Mouse (Mus musculus): ENCODE measurements around the gene Mdga1. TPM values are rescaled to one million over a fixed set of nuclear protein-coding genes. Genes with fewer than 3 reads are reported as not detected.

Gene Mdga1
- polyA plus RNA-seq, 1 experiment from 2014 or later = 1.3 TPM

DNA sequence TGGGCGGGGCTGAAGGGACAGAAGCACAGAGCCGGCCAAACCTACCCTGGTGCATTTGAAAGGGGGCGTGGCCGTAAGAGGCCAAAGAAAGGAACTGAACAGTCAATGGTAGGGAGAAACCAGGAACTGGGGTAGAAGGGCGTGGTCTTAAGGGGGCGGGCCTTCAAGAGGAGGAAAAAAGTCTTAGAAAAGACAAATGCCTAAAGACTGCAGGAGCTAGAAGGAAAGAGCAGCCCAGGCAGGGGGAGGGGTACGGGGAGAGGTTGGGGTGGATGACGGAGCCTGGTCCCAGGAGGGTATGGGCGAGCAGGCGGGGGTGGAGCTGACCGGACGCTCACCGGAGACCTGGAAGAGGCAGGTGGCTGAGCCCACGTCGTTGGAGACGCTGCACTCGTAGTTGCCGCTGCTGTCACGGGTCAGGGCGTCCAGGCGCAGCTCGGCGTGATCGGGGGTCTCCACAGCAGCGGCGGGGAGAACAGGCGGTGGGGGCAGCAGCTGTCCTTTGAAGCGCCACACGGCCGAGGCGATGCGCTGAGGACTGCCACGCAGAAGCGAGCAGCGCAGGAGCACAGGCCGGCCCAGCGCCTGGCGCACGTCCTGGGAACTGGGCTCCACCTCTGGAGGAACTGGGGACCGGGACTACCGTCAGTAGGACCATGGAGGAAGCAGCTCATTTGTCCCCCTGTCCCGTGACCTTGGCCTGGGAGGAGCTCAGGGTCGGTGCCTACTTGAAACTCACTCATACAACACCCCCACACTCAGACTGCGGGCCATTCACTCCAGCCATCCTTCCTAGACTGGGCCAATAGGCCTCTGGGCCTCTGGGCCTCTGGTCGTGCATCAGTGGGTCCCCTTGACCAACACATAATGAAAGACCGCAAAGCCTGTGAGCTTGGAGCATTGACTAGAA lies 127.9 kb downstream of the Mdga1 start:
- Histone ChIP-seq H3K4me3 (replicated peaks; ENCODE audit: low read depth, low read length) (peak overlapping the region; percentile 47), H3K9me3 (replicated peaks; ENCODE audit: low read length) (no peaks in the 10 kb centered on the region), H3K27ac (0 out of 2 replicates have a peak overlapping the region, but pooled peaks have one; percentile 19), H3K4me1 (replicated peaks; ENCODE audit: insufficient read depth, low read length) (peaks cover 6% of the 10 kb centered on the region; the same call in 1 of the 2 replicates), H3K9ac (ENCODE audit: low read depth, low read length) (peak overlapping the region; percentile 56), H3K36me3 (ENCODE audit: insufficient read depth, low read length) (no peaks in the 10 kb centered on the region), H3K27me3 (ENCODE audit: insufficient read depth, low read length) (no peaks in the 10 kb centered on the region), H3K4me2 (ENCODE audit: low read length) (peak overlapping the region; percentile 96)
- ATAC-seq (replicated peaks; ENCODE audit: low FRiP score, low read depth) (peak; percentile 67), DNase-seq (ENCODE audit: low spot score) (peak; percentile 89)
- 5% methylated on average over 46 of the region's 46 CpGs for WGBS
- no peak for TF ChIP-seq CTCF (IDR thresholded peaks at IDR 0.05; ENCODE audit: low read depth)

GRCm38 (mm10) chr17:29838029-29838428 lies 131.9 kb downstream of the Mdga1 start:
- whole genome bisulfite sequencing = 18% methylated on average over 3 of the region's 3 CpGs
- no peak overlapping the region for H3K27ac ChIP-seq
- H3K27me3 ChIP-seq (ENCODE audit: insufficient read depth, low read length) = no peaks in the 10 kb centered on the region
- no peak overlapping the region for H3K4me3 ChIP-seq (replicated peaks; ENCODE audit: low read depth, low read length)
- no peak overlapping the region for H3K9ac ChIP-seq (ENCODE audit: low read depth, low read length)
- H3K9me3 ChIP-seq (replicated peaks; ENCODE audit: low read length) = no peaks in the 10 kb centered on the region
- ATAC-seq (replicated peaks; ENCODE audit: low FRiP score, low read depth) = peak; percentile 78; the same call in 1 of the 2 replicates
- H3K4me1 ChIP-seq (replicated peaks; ENCODE audit: insufficient read depth, low read length) = peaks cover 6% of the 10 kb centered on the region; the same call in 1 of the 2 replicates
- H3K36me3 ChIP-seq (ENCODE audit: insufficient read depth, low read length) = no peaks in the 10 kb centered on the region
- TF ChIP-seq CTCF (IDR thresholded peaks at IDR 0.05; ENCODE audit: low read depth) = no peak
- peak; percentile 82 for DNase-seq (ENCODE audit: low spot score)
- no peak overlapping the region for H3K4me2 ChIP-seq (ENCODE audit: low read length)

GRCm38 (mm10) chr17:29837441-29837840 lies 132.4 kb downstream of the Mdga1 start:
- ATAC-seq (replicated peaks; ENCODE audit: low FRiP score, low read depth) = no peak
- no peaks in the 10 kb centered on the region for H3K36me3 ChIP-seq (ENCODE audit: insufficient read depth, low read length)
- DNase-seq (ENCODE audit: low spot score) = no peak
- H3K27ac ChIP-seq = no peak overlapping the region
- no peaks in the 10 kb centered on the region for H3K27me3 ChIP-seq (ENCODE audit: insufficient read depth, low read length)
- peaks cover 6% of the 10 kb centered on the region; the same call in 1 of the 2 replicates for H3K4me1 ChIP-seq (replicated peaks; ENCODE audit: insufficient read depth, low read length)
- no peak overlapping the region for H3K4me2 ChIP-seq (ENCODE audit: low read length)
- H3K9me3 ChIP-seq (replicated peaks; ENCODE audit: low read length) = no peaks in the 10 kb centered on the region
- TF ChIP-seq CTCF (IDR thresholded peaks at IDR 0.05; ENCODE audit: low read depth) = no peak
- no peak overlapping the region for H3K4me3 ChIP-seq (replicated peaks; ENCODE audit: low read depth, low read length)
- no peak overlapping the region for H3K9ac ChIP-seq (ENCODE audit: low read depth, low read length)
- WGBS = 67% methylated on average over 8 of the region's 8 CpGs

- H3K9ac ChIP-seq (ENCODE audit: low read depth, low read length) = no peak overlapping the region
- H3K4me1 ChIP-seq (replicated peaks; ENCODE audit: insufficient read depth, low read length) = 0 out of 2 replicates have a peak, but pooled peaks cover 6% of the 10 kb centered on the region
- no peak for TF ChIP-seq CTCF (IDR thresholded peaks at IDR 0.05; ENCODE audit: low read depth)
- DNase-seq (ENCODE audit: low spot score) (no peak), ATAC-seq (replicated peaks; ENCODE audit: low FRiP score, low read depth) (no peak)
- no peak overlapping the region for H3K4me3 ChIP-seq (replicated peaks; ENCODE audit: low read depth, low read length)
- WGBS = 75% methylated on average over 7 of the region's 7 CpGs
- no peaks in the 10 kb centered on the region for H3K9me3 ChIP-seq (replicated peaks; ENCODE audit: low read length)
- no peaks in the 10 kb centered on the region for H3K36me3 ChIP-seq (ENCODE audit: insufficient read depth, low read length)
- H3K27me3 ChIP-seq (ENCODE audit: insufficient read depth, low read length) = no peaks in the 10 kb centered on the region
- no peak overlapping the region for H3K27ac ChIP-seq
- no peak overlapping the region for H3K4me2 ChIP-seq (ENCODE audit: low read length)
Measured at GRCm38 (mm10) chr17:29834768-29835167, 135.1 kb downstream of the Mdga1 start.

DNA sequence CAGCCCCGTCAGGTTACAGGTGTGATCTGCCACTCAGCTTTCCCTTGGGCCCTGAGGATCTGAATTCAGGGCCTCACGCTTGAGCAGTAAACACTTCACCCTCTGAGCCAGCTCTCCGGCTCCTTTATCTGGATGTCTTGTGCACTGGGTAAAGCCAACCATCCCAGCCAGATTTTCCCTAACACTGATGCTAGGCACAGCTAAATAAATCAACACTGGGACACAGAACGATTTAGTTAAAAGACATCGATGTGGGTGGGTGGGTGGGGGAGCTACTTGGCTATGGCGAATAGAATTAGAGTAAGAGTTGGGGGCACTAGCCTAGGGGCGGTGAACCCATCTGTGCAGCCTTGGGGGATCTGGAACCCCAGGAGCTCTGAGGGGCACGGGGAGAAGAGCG lies 135.6 kb downstream of the Mdga1 start:
- Histone ChIP-seq H3K4me2 (ENCODE audit: low read length) (no peak overlapping the region), H3K27me3 (ENCODE audit: insufficient read depth, low read length) (no peaks in the 10 kb centered on the region), H3K36me3 (ENCODE audit: insufficient read depth, low read length) (no peaks in the 10 kb centered on the region), H3K4me3 (replicated peaks; ENCODE audit: low read depth, low read length) (no peak overlapping the region), H3K27ac (no peak overlapping the region), H3K4me1 (replicated peaks; ENCODE audit: insufficient read depth, low read length) (0 out of 2 replicates have a peak, but pooled peaks cover 6% of the 10 kb centered on the region), H3K9ac (ENCODE audit: low read depth, low read length) (no peak overlapping the region), H3K9me3 (replicated peaks; ENCODE audit: low read length) (no peaks in the 10 kb centered on the region)
- ATAC-seq (replicated peaks; ENCODE audit: low FRiP score, low read depth) (no peak), DNase-seq (ENCODE audit: low spot score) (no peak)
- WGBS = 85% methylated on average over 9 of the region's 9 CpGs
- TF ChIP-seq CTCF (IDR thresholded peaks at IDR 0.05; ENCODE audit: low read depth) = no peak

GRCm38 (mm10) chr17:29831696-29832095 lies 138.2 kb downstream of the Mdga1 start:
- Histone ChIP-seq H3K4me1 (replicated peaks; ENCODE audit: insufficient read depth, low read length) (no peaks in the 10 kb centered on the region), H3K9ac (ENCODE audit: low read depth, low read length) (no peak overlapping the region), H3K4me3 (replicated peaks; ENCODE audit: low read depth, low read length) (no peak overlapping the region), H3K36me3 (ENCODE audit: insufficient read depth, low read length) (no peaks in the 10 kb centered on the region), H3K27me3 (ENCODE audit: insufficient read depth, low read length) (no peaks in the 10 kb centered on the region), H3K4me2 (ENCODE audit: low read length) (no peak overlapping the region), H3K9me3 (replicated peaks; ENCODE audit: low read length) (no peaks in the 10 kb centered on the region), H3K27ac (no peak overlapping the region)
- 75% methylated on average over 11 of the region's 11 CpGs for WGBS
- TF ChIP-seq CTCF (IDR thresholded peaks at IDR 0.05; ENCODE audit: low read depth) = no peak
- DNase-seq (ENCODE audit: low spot score) (no peak), ATAC-seq (replicated peaks; ENCODE audit: low FRiP score, low read depth) (no peak)

Data from kidney, postnatal 0 days (tissue).